Mouse (Mus musculus): ENCODE data around the gene Rsrc1.

DNA sequence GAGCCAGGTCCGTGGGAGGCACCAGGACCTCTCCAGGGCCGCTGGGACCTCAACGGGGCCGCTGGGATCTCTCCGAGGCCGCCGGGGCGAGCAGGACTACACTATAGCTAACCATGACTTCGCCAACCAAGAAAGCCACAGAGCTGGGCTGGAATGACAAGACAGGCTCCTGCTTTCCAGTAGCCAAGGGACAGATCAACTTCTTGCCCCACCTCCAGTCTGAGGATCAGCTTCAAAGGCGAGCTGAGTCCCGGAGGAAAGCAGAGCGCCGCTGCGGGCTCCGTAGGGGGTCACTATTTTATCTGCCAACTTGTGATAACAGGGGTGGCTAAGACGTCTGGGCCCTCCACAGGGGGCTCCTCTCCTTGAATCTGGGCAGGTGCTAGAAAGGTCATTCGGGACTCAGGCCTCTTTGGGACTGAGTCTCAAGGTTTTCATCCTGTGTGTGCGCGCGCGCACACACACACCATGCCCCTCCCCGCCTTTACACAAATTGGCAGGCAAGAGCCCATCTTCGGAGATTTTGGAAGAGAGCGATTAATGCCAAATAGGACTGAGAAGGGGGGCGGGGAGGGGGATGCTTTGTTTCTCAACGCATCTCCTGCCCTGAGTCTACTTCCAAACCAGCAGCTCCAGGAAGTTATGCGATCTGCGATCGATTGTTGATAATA lies 10.4 kb upstream of the Rsrc1 start:
- TF ChIP-seq EP300 (IDR thresholded peaks at IDR 0.05; ENCODE audit: low read depth) (no peak), CTCF (IDR thresholded peaks at IDR 0.05; ENCODE audit: low read depth) (no peak)

All from liver, embryonic 14.5 days (tissue).